Mouse (Mus musculus): ENCODE measurements at regions not wholly inside any gene's neighbourhood (a gene's known extent, or its start where the extent isn't known, plus 50 kb on each side); places are given as distances from the start of the nearest gene placed in this dataset.

- Histone ChIP-seq H3K9ac (ENCODE audit: low read depth, low read length) (no peak overlapping the region), H3K36me3 (ENCODE audit: control insufficient read depth, insufficient read depth, low read length) (no peaks in the 10 kb centered on the region), H3K27me3 (replicated peaks; ENCODE audit: control insufficient read depth, insufficient read depth, low read length) (no peaks in the 10 kb centered on the region), H3K9me3 (ENCODE audit: control insufficient read depth, low read length) (no peaks in the 10 kb centered on the region), H3K4me2 (ENCODE audit: low read depth, low read length) (no peak overlapping the region), H3K4me1 (ENCODE audit: control insufficient read depth, insufficient read depth, low read length) (no peaks in the 10 kb centered on the region), H3K27ac (ENCODE audit: low read length) (no peak overlapping the region), H3K4me3 (ENCODE audit: low read length) (no peak overlapping the region)
- ATAC-seq = no peak
- WGBS = 84% methylated on average over 1 of the region's 1 CpGs
Measured at GRCm38 (mm10) chr14:86243662-86244061, 897.4 kb downstream of the Diaph3 start.

DNA sequence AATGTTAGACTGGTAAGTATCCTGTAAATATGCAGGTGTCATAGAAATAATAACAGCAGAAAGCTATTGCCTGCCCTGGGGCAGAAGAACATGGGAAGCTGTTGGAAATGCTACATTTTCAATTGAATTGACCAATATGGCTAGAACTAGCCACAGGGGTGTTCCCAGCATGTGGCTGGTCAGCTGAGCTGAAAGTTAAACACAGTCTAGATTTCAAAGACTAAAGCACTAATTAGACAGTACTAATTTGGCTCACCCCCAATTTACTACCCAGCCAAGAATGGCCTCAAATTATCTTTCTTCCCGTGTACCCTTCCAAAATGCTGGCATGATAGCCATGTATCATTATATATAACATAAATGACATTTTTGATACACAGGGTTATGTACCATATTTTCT, 898.2 kb downstream of the Diaph3 start:
- Histone ChIP-seq H3K9me3 (ENCODE audit: control insufficient read depth, low read length) (no peaks in the 10 kb centered on the region), H3K4me3 (ENCODE audit: low read length) (no peak overlapping the region), H3K27ac (ENCODE audit: low read length) (no peak overlapping the region), H3K9ac (ENCODE audit: low read depth, low read length) (no peak overlapping the region), H3K27me3 (replicated peaks; ENCODE audit: control insufficient read depth, insufficient read depth, low read length) (no peaks in the 10 kb centered on the region), H3K4me2 (ENCODE audit: low read depth, low read length) (no peak overlapping the region), H3K4me1 (ENCODE audit: control insufficient read depth, insufficient read depth, low read length) (no peaks in the 10 kb centered on the region), H3K36me3 (ENCODE audit: control insufficient read depth, insufficient read depth, low read length) (no peaks in the 10 kb centered on the region)
- ATAC-seq = no peak
- WGBS = 76% methylated on average over 1 of the region's 1 CpGs

- 30% methylated on average over 2 of the region's 2 CpGs for WGBS
- H3K27me3 ChIP-seq (replicated peaks; ENCODE audit: control insufficient read depth, insufficient read depth, low read length) = no peaks in the 10 kb centered on the region
- no peak overlapping the region for H3K27ac ChIP-seq (ENCODE audit: low read length)
- no peak overlapping the region for H3K9ac ChIP-seq (ENCODE audit: low read depth, low read length)
- no peak overlapping the region for H3K4me3 ChIP-seq (ENCODE audit: low read length)
- no peaks in the 10 kb centered on the region for H3K9me3 ChIP-seq (ENCODE audit: control insufficient read depth, low read length)
- no peak for ATAC-seq
- no peak overlapping the region for H3K4me2 ChIP-seq (ENCODE audit: low read depth, low read length)
- H3K36me3 ChIP-seq (ENCODE audit: control insufficient read depth, insufficient read depth, low read length) = no peaks in the 10 kb centered on the region
- H3K4me1 ChIP-seq (ENCODE audit: control insufficient read depth, insufficient read depth, low read length) = no peaks in the 10 kb centered on the region
Measured at GRCm38 (mm10) chr14:86239090-86239489, 901.9 kb downstream of the Diaph3 start.

DNA sequence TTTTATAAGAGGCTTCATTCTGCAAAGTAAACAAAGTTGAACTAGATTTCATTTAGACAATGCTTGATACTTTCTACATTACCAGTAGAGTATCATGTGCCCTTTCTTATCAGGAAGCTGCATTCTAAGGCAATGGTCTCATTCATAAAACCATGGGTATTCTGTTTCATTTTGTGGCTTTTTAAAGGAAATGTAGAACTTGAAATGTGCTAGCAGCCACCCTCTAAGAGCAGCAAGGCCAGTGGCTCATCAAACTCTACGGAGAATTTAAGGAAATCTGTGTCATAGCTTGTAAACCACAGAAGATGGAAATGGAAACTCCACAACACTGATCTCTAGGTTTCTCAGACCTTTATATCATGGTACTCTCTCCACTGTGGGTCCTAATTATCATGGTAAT, 907.7 kb downstream of the Diaph3 start:
- no peaks in the 10 kb centered on the region for H3K4me1 ChIP-seq (ENCODE audit: control insufficient read depth, insufficient read depth, low read length)
- WGBS = 76% methylated on average over 1 of the region's 1 CpGs
- no peak overlapping the region for H3K27ac ChIP-seq (ENCODE audit: low read length)
- no peak overlapping the region for H3K9ac ChIP-seq (ENCODE audit: low read depth, low read length)
- no peaks in the 10 kb centered on the region for H3K27me3 ChIP-seq (replicated peaks; ENCODE audit: control insufficient read depth, insufficient read depth, low read length)
- no peaks in the 10 kb centered on the region for H3K9me3 ChIP-seq (ENCODE audit: control insufficient read depth, low read length)
- H3K4me2 ChIP-seq (ENCODE audit: low read depth, low read length) = no peak overlapping the region
- H3K36me3 ChIP-seq (ENCODE audit: control insufficient read depth, insufficient read depth, low read length) = no peaks in the 10 kb centered on the region
- no peak overlapping the region for H3K4me3 ChIP-seq (ENCODE audit: low read length)
- ATAC-seq = no peak

- no peak overlapping the region for H3K4me2 ChIP-seq (ENCODE audit: low read depth, low read length)
- no peak overlapping the region for H3K9ac ChIP-seq (ENCODE audit: low read depth, low read length)
- H3K4me1 ChIP-seq (ENCODE audit: control insufficient read depth, insufficient read depth, low read length) = no peaks in the 10 kb centered on the region
- 56% methylated on average over 1 of the region's 1 CpGs for WGBS
- H3K9me3 ChIP-seq (ENCODE audit: control insufficient read depth, low read length) = no peaks in the 10 kb centered on the region
- ATAC-seq = no peak
- H3K27ac ChIP-seq (ENCODE audit: low read length) = no peak overlapping the region
- no peaks in the 10 kb centered on the region for H3K27me3 ChIP-seq (replicated peaks; ENCODE audit: control insufficient read depth, insufficient read depth, low read length)
- H3K4me3 ChIP-seq (ENCODE audit: low read length) = no peak overlapping the region
- H3K36me3 ChIP-seq (ENCODE audit: control insufficient read depth, insufficient read depth, low read length) = no peaks in the 10 kb centered on the region
Measured at GRCm38 (mm10) chr14:86230609-86231008, 910.4 kb downstream of the Diaph3 start.

DNA sequence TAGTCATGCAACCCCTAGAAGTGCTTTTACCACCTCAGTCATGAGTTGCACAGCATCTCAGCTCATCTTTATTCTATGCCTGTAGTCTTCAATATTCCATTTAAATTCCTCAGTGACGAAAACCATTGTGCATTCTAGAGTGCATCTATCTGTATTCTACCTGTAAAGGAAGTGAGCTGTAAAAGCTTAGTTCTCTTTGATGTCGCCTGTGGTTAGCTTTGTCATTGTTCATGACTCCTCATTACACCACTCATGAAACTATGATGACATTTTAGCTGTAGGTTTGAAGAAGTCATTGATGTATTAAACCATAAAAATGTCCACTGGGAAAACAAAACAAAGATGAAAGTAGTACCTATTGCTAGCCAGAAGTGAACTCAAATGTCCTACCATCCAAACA, 911.3 kb downstream of the Diaph3 start:
- Histone ChIP-seq H3K9me3 (ENCODE audit: control insufficient read depth, low read length) (no peaks in the 10 kb centered on the region), H3K27me3 (replicated peaks; ENCODE audit: control insufficient read depth, insufficient read depth, low read length) (no peaks in the 10 kb centered on the region), H3K4me2 (ENCODE audit: low read depth, low read length) (no peak overlapping the region), H3K27ac (ENCODE audit: low read length) (no peak overlapping the region), H3K4me3 (ENCODE audit: low read length) (no peak overlapping the region), H3K36me3 (ENCODE audit: control insufficient read depth, insufficient read depth, low read length) (no peaks in the 10 kb centered on the region), H3K4me1 (ENCODE audit: control insufficient read depth, insufficient read depth, low read length) (no peaks in the 10 kb centered on the region), H3K9ac (ENCODE audit: low read depth, low read length) (no peak overlapping the region)
- ATAC-seq = no peak
- WGBS = 88% methylated on average over 2 of the region's 2 CpGs

DNA sequence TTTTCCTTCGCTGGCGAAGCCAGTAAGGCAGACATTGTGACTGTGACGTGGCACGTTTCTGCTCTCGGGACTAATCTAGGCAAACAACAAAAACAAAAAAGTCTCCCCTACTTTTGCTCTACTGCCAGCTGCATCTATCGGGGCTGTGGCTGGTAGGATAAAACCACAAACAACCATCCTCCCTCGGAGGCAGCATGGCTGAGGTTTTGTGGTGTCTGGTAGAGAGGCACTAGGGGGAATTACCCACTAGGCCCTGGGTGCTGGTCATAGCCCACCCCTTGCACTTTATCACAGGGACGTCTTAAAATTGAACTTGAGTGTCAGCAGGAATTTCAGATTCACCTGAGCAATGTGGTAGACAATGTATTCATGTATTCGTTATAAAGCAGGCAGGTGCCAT, 925.3 kb downstream of the Diaph3 start:
- no peak overlapping the region for H3K9ac ChIP-seq (ENCODE audit: low read depth, low read length)
- H3K9me3 ChIP-seq (ENCODE audit: control insufficient read depth, low read length) = no peaks in the 10 kb centered on the region
- ATAC-seq = no peak
- no peak overlapping the region for H3K4me2 ChIP-seq (ENCODE audit: low read depth, low read length)
- no peak overlapping the region for H3K27ac ChIP-seq (ENCODE audit: low read length)
- no peaks in the 10 kb centered on the region for H3K27me3 ChIP-seq (replicated peaks; ENCODE audit: control insufficient read depth, insufficient read depth, low read length)
- no peak overlapping the region for H3K4me3 ChIP-seq (ENCODE audit: low read length)
- no peaks in the 10 kb centered on the region for H3K36me3 ChIP-seq (ENCODE audit: control insufficient read depth, insufficient read depth, low read length)
- 86% methylated on average over 9 of the region's 9 CpGs for WGBS
- no peaks in the 10 kb centered on the region for H3K4me1 ChIP-seq (ENCODE audit: control insufficient read depth, insufficient read depth, low read length)

DNA sequence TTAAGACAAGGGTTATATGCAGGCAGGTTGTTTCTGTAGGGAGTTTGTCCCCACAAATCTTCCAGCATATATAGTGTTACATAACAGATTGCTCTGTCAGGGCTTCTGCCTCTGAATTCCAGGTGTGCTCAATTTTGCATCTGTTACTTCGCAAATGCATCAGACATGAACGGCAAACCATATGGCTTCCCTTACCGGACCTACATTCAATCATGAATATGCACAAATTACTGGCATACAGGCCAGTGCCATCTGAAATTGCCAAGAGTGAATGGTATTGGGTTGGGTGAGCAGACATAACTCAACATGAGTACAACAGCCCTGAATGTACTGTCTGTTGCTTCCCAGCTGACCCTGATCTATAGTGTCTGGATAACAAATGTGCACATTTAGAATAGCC, 929.4 kb downstream of the Diaph3 start:
- no peak overlapping the region for H3K9ac ChIP-seq (ENCODE audit: low read depth, low read length)
- ATAC-seq = no peak
- no peak overlapping the region for H3K4me3 ChIP-seq (ENCODE audit: low read length)

GRCm38 (mm10) chr14:86204582-86204981, 936.5 kb downstream of the Diaph3 start:
- WGBS = 86% methylated on average over 6 of the region's 7 CpGs
- no peak overlapping the region for H3K4me3 ChIP-seq (ENCODE audit: low read length)
- no peak overlapping the region for H3K27ac ChIP-seq (ENCODE audit: low read length)
- no peak overlapping the region for H3K9ac ChIP-seq (ENCODE audit: low read depth, low read length)
- H3K27me3 ChIP-seq (replicated peaks; ENCODE audit: control insufficient read depth, insufficient read depth, low read length) = no peaks in the 10 kb centered on the region
- no peak overlapping the region for H3K4me2 ChIP-seq (ENCODE audit: low read depth, low read length)
- H3K9me3 ChIP-seq (ENCODE audit: control insufficient read depth, low read length) = no peaks in the 10 kb centered on the region
- no peaks in the 10 kb centered on the region for H3K4me1 ChIP-seq (ENCODE audit: control insufficient read depth, insufficient read depth, low read length)
- H3K36me3 ChIP-seq (ENCODE audit: control insufficient read depth, insufficient read depth, low read length) = no peaks in the 10 kb centered on the region
- no peak; the same call in 1 of the 2 replicates for ATAC-seq

More for the DNA sequence above, 929.4 kb downstream of the Diaph3 start:
- Histone ChIP-seq H3K4me1 (ENCODE audit: control insufficient read depth, insufficient read depth, low read length) (no peaks in the 10 kb centered on the region), H3K36me3 (ENCODE audit: control insufficient read depth, insufficient read depth, low read length) (no peaks in the 10 kb centered on the region), H3K9me3 (ENCODE audit: control insufficient read depth, low read length) (no peaks in the 10 kb centered on the region), H3K27me3 (replicated peaks; ENCODE audit: control insufficient read depth, insufficient read depth, low read length) (no peaks in the 10 kb centered on the region), H3K4me2 (ENCODE audit: low read depth, low read length) (no peak overlapping the region), H3K27ac (ENCODE audit: low read length) (no peak overlapping the region)
- WGBS = 91% methylated on average over 3 of the region's 3 CpGs

DNA sequence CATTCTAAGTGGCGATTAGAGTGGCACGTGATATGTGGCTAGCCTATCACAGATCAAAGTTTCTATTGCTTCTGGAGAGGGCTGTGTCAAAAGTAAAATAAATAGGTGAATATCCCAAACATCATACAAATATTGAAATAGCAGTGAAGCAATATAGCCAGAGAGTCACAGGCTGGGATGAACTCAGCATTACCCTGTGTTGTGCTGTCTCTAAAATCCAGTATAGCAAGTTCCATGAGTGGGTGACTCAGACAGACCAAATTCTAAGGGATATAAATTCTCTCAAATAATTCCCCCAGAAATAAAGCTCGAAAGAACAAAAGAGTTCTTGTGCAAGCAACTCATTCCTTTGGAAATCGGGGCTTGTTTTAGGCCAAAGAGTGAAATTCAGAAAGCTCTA, 943.2 kb downstream of the Diaph3 start:
- Histone ChIP-seq H3K9ac (ENCODE audit: low read depth, low read length) (no peak overlapping the region), H3K4me3 (ENCODE audit: low read length) (no peak overlapping the region), H3K36me3 (ENCODE audit: control insufficient read depth, insufficient read depth, low read length) (no peaks in the 10 kb centered on the region), H3K27ac (ENCODE audit: low read length) (no peak overlapping the region), H3K27me3 (replicated peaks; ENCODE audit: control insufficient read depth, insufficient read depth, low read length) (no peaks in the 10 kb centered on the region), H3K4me1 (ENCODE audit: control insufficient read depth, insufficient read depth, low read length) (no peaks in the 10 kb centered on the region), H3K4me2 (ENCODE audit: low read depth, low read length) (no peak overlapping the region), H3K9me3 (ENCODE audit: control insufficient read depth, low read length) (no peaks in the 10 kb centered on the region)
- ATAC-seq = no peak
- 87% methylated on average over 4 of the region's 4 CpGs for WGBS
